Mouse (Mus musculus): ENCODE data around the gene Tnp1. TPM values are rescaled to one million over a fixed set of nuclear protein-coding genes. Genes with fewer than 3 reads are reported as not detected.
A peak's percentile ranks its signal among the peaks of the same experiment; 100 is the strongest.

The Tnp1 gene
- polyA plus RNA-seq, 1 experiment from 2014 or later: not detected

DNA sequence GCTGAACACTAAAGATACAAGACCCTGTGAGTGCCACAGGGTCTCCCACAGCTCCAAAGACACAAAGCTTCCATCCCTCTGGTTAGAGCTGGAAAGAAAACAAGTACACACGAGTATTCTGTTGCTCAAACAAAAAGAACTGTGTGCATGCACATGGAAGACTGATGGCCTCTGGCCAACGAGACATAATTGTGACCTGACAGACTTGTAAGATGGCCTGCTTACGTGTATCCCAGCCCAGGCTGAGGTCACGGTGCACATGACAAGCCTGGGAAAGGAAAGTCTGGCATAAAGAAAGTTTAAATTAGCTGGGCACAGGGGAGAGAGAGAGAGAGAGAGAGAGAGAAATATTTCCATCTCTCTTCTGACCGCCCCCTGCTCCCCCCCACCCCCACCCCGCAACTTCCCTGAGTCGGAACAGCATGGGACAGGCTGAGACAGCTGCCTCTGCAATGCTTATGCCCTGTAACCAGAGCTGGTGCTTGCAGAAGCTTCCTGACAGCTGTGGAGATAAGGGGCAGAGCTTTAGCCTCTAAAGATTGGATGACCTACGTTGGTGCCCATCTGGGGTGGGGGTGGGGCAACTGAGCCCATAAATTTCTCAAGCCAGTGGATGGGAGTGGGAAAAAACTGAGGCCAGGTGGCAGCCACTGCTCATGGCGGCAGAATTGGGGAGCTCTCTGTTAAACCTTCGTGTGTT is 46.4 kb downstream of the Tnp1 start:
- peak; percentile 57; the same call in 1 of the 2 replicates for ATAC-seq (ENCODE audit: insufficient number of reproducible peaks, insufficient read depth, low FRiP score, low read depth)
- no peak overlapping the region for H3K4me3 ChIP-seq (ENCODE audit: low read depth, low read length)
- H3K9ac ChIP-seq (replicated peaks; ENCODE audit: low read depth, low read length): no peak overlapping the region
- no peaks in the 10 kb centered on the region for H3K9me3 ChIP-seq (ENCODE audit: control insufficient read depth, low read depth, low read length)
- H3K4me2 ChIP-seq (replicated peaks; ENCODE audit: low read depth, low read length): no peak overlapping the region
- no peaks in the 10 kb centered on the region for H3K36me3 ChIP-seq (ENCODE audit: control insufficient read depth, insufficient read depth, low read length)
- WGBS: 12% methylated on average over 10 of the region's 10 CpGs
- no peaks in the 10 kb centered on the region for H3K27me3 ChIP-seq (ENCODE audit: control insufficient read depth, insufficient read depth, low read length)
- H3K4me1 ChIP-seq (ENCODE audit: control insufficient read depth, insufficient read depth, low read length): peaks cover 6% of the 10 kb centered on the region
- no peak overlapping the region for H3K27ac ChIP-seq (ENCODE audit: low read length)

- no peak overlapping the region for H3K27ac ChIP-seq (ENCODE audit: low read length)
- H3K4me1 ChIP-seq (ENCODE audit: control insufficient read depth, insufficient read depth, low read length): peaks cover 14% of the 10 kb centered on the region
- H3K4me3 ChIP-seq (ENCODE audit: low read depth, low read length): no peak overlapping the region
- H3K9me3 ChIP-seq (ENCODE audit: control insufficient read depth, low read depth, low read length): no peaks in the 10 kb centered on the region
- ATAC-seq (ENCODE audit: insufficient number of reproducible peaks, insufficient read depth, low FRiP score, low read depth): no peak
- no peak overlapping the region for H3K9ac ChIP-seq (replicated peaks; ENCODE audit: low read depth, low read length)
- no peak overlapping the region for H3K4me2 ChIP-seq (replicated peaks; ENCODE audit: low read depth, low read length)
- H3K27me3 ChIP-seq (ENCODE audit: control insufficient read depth, insufficient read depth, low read length): no peaks in the 10 kb centered on the region
- H3K36me3 ChIP-seq (ENCODE audit: control insufficient read depth, insufficient read depth, low read length): no peaks in the 10 kb centered on the region
- 88% methylated on average over 4 of the region's 4 CpGs for WGBS
Observed at GRCm38 (mm10) chr1:72966423-72966822, 49.3 kb downstream of the Tnp1 start.

Other genes starting within 250 kb of the Tnp1 start
- gene Igfbp2, start 191.4 kb downstream of the Tnp1 start, polyA plus RNA-seq (2014; fragmentation: Nextera tagmentation; extraction: Ambion mirVana): 631 and 633 TPM in 2 replicates
- 126 and 127 TPM in 2 replicates for gene Igfbp5, start 141.0 kb downstream of the Tnp1 start, polyA plus RNA-seq (2014; fragmentation: Nextera tagmentation; extraction: Ambion mirVana)

All from stomach, embryonic 14.5 days (tissue).